In the genomic region with DNA sequence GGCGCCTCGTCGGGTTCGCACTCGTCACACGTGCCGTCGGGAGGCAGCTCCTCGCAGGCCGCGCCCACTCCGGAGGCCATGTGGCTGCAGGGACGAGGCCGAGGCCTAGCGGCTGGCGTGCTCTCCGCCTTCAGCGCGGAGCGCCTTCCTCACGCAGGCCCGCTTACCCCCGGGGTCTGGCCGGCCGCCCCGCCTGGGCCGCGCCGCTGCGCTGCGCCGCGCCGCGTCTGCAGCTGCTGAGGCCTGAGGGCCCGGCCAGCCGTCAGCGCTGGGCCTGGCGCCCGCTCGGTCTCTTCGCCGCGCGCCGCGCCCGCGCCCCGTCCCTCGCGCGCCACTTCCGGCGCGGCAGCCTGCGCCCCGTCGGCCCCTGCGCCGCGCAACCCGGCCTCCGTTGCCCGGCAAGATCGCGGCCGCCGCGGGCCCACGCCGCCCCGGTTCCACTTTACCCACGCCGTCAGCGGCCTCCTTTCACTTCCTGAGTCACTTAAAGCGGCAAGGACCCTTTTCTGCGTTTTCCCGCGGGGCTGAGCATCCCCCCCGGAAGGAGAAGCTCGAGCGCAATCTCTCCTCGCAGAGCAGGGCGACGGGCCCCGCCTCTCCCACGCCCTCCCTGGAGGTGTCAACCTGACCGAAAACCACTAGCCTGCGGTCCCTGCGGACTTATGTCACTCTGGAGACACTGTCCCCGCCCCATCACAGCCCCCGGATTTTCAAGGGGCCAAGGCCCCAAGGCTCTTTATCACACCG, we compare ENCODE assay signal across 8 mouse cellular contexts. TPM values are rescaled to one million over a fixed set of nuclear protein-coding genes. Genes with fewer than 3 reads are reported as not detected.
DNase-seq lines count a peak whose midpoint lies in the region; ATAC-seq lines count a peak whose summit lies in the region.

No protein-coding gene starts in this region.

- peak overlapping the region; percentile 87 for H3K4me2 ChIP-seq in hindbrain, embryonic 14.5 days (replicated peaks)

- peak overlapping the region; percentile 90 for H3K9ac ChIP-seq in hindbrain, embryonic 14.5 days

- H3K27ac ChIP-seq in hindbrain, embryonic 14.5 days, result peak overlapping the region; percentile 92

- peak; percentile 91 for DNase-seq in R1 (ENCODE audit: low read depth, low spot score)
- DNase-seq in cerebellum, postnatal 25 days, result peak; percentile 90 to 91
- peak; percentile 81 to 83 for DNase-seq in frontal cortex, postnatal 25 days (ENCODE audit: low spot score in 2 of 2)
- DNase-seq in hindbrain, embryonic 14.5 days (ENCODE audit: low spot score), result peak; percentile 85
- DNase-seq in layer of hippocampus, postnatal 36 days, result peak; percentile 86 to 91
- peak; percentile 92 for DNase-seq in lung, postnatal 25 days (ENCODE audit: low spot score)
- peak; percentile 57 for DNase-seq in retina, adult 2 months (ENCODE audit: low read depth, low spot score)
- DNase-seq in thymus, postnatal 25 days, result peak; percentile 88

- ATAC-seq in hindbrain, embryonic 14.5 days (ENCODE audit: low FRiP score), result peak; percentile 95

- no peaks in the 10 kb centered on the region for H3K36me3 ChIP-seq in hindbrain, embryonic 14.5 days (replicated peaks; ENCODE audit: control insufficient read depth, insufficient read depth)

- H3K4me3 ChIP-seq in hindbrain, embryonic 14.5 days (replicated peaks; ENCODE audit: low read length), result peak overlapping the region; percentile 80

- H3K9me3 ChIP-seq in hindbrain, embryonic 14.5 days (ENCODE audit: control insufficient read depth, low read length), result no peaks in the 10 kb centered on the region

- WGBS in hindbrain, embryonic 14.5 days, result under 1% methylated on average over 93 of the region's 94 CpGs

- no peaks in the 10 kb centered on the region for H3K27me3 ChIP-seq in hindbrain, embryonic 14.5 days (ENCODE audit: control insufficient read depth, insufficient read depth, low read length)

- H3K4me1 ChIP-seq in hindbrain, embryonic 14.5 days (replicated peaks; ENCODE audit: control insufficient read depth, insufficient read depth, low read length), result peaks cover 24% of the 10 kb centered on the region

RNA-seq across cellular contexts. Expression of a gene that starts 6.8 kb away (rescaled TPM):
- 74.2 and 77.7 TPM in 2 replicates for polyA plus RNA-seq in hindbrain, embryonic 14.5 days (2014; fragmentation: Nextera tagmentation; extraction: Ambion mirVana)
- total RNA-seq in layer of hippocampus, postnatal 36 days (2021), result 100 to 1,000 TPM; 169 to 173 TPM

RNA-seq across cellular contexts. Expression of a gene that starts 51.5 kb away (rescaled TPM):
- polyA plus RNA-seq in hindbrain, embryonic 14.5 days (2014; fragmentation: Nextera tagmentation; extraction: Ambion mirVana), result 32.3 and 38.3 TPM in 2 replicates
- total RNA-seq in layer of hippocampus, postnatal 36 days (2021), result 10 to 100 TPM; 52.3 to 53.7 TPM

Comparison
In these comparisons a context has a peak if more than half of its experiments do, and no peak if none do; other contexts are left out.
1. Peak in every context shown above with its lines: DNase-seq, ATAC-seq, H3K4me3 ChIP-seq and H3K27ac ChIP-seq.